Mouse (Mus musculus): ENCODE results near the gene Ncor1. TPM values are rescaled to one million over a fixed set of nuclear protein-coding genes. Genes with fewer than 3 reads are reported as not detected.

Gene Ncor1
- polyA plus RNA-seq, 1 experiment = 327 TPM

GRCm38 (mm10) chr11:62495276-62495801, 37.0 kb upstream of the Ncor1 start:
- no peaks in the 10 kb centered on the region for H3K27me3 ChIP-seq (ENCODE audit: control insufficient read depth, insufficient read depth, low read length, poor library complexity, severe bottlenecking)
- TF ChIP-seq EP300 (IDR thresholded peaks at IDR 0.05; ENCODE audit: insufficient read depth, low read depth, low read length) = no peak
- TF ChIP-seq POLR2A (IDR thresholded peaks at IDR 0.05; ENCODE audit: insufficient read depth, low read length) = no peak
- TF ChIP-seq CTCF (IDR thresholded peaks at IDR 0.05; ENCODE audit: low read depth, low read length) = no peak
- peak overlapping the region; percentile 15 for H3K4me3 ChIP-seq (ENCODE audit: low read depth, low read length)

GRCm38 (mm10) chr11:62494754-62495275, 36.5 kb upstream of the Ncor1 start:
- Histone ChIP-seq H3K27ac (ENCODE audit: insufficient read depth, low read length) (peak overlapping the region; percentile 98), H3K27me3 (ENCODE audit: control insufficient read depth, insufficient read depth, low read length, poor library complexity, severe bottlenecking) (no peaks in the 10 kb centered on the region), H3K4me3 (ENCODE audit: low read depth, low read length) (peak overlapping the region; percentile 23), H3K9me3 (replicated peaks; ENCODE audit: control insufficient read depth, insufficient read depth, low read length, poor library complexity, severe bottlenecking) (no peaks in the 10 kb centered on the region), H3K4me1 (ENCODE audit: control insufficient read depth, insufficient read depth, low read length) (peaks cover 3% of the 10 kb centered on the region), H3K36me3 (ENCODE audit: control insufficient read depth, insufficient read depth, low read length, poor library complexity, severe bottlenecking) (no peaks in the 10 kb centered on the region), H3K9ac (ENCODE audit: low read depth, poor library complexity, severe bottlenecking) (peak overlapping the region; percentile 56)
- no peak for TF ChIP-seq CTCF (IDR thresholded peaks at IDR 0.05; ENCODE audit: low read depth, low read length)
- TF ChIP-seq POLR2A (IDR thresholded peaks at IDR 0.05; ENCODE audit: insufficient read depth, low read length) = peak; percentile 56
- TF ChIP-seq EP300 (IDR thresholded peaks at IDR 0.05; ENCODE audit: insufficient read depth, low read depth, low read length) = peak; percentile 93

More at GRCm38 (mm10) chr11:62495276-62495801, 37.0 kb upstream of the Ncor1 start:
- no peaks in the 10 kb centered on the region for H3K9me3 ChIP-seq (replicated peaks; ENCODE audit: control insufficient read depth, insufficient read depth, low read length, poor library complexity, severe bottlenecking)
- peaks cover 3% of the 10 kb centered on the region for H3K4me1 ChIP-seq (ENCODE audit: control insufficient read depth, insufficient read depth, low read length)
- H3K27ac ChIP-seq (ENCODE audit: insufficient read depth, low read length) = peak overlapping the region; percentile 98
- H3K36me3 ChIP-seq (ENCODE audit: control insufficient read depth, insufficient read depth, low read length, poor library complexity, severe bottlenecking) = no peaks in the 10 kb centered on the region
- H3K9ac ChIP-seq (ENCODE audit: low read depth, poor library complexity, severe bottlenecking) = peak overlapping the region; percentile 56

- Histone ChIP-seq H3K9ac (ENCODE audit: low read depth, poor library complexity, severe bottlenecking) (peak overlapping the region; percentile 50), H3K4me3 (ENCODE audit: low read depth, low read length) (no peak overlapping the region), H3K27ac (ENCODE audit: insufficient read depth, low read length) (peak overlapping the region; percentile 98), H3K27me3 (ENCODE audit: control insufficient read depth, insufficient read depth, low read length, poor library complexity, severe bottlenecking) (no peaks in the 10 kb centered on the region), H3K4me1 (ENCODE audit: control insufficient read depth, insufficient read depth, low read length) (peaks cover 5% of the 10 kb centered on the region), H3K9me3 (replicated peaks; ENCODE audit: control insufficient read depth, insufficient read depth, low read length, poor library complexity, severe bottlenecking) (no peaks in the 10 kb centered on the region), H3K36me3 (ENCODE audit: control insufficient read depth, insufficient read depth, low read length, poor library complexity, severe bottlenecking) (no peaks in the 10 kb centered on the region)
- TF ChIP-seq CTCF (IDR thresholded peaks at IDR 0.05; ENCODE audit: low read depth, low read length) (no peak), EP300 (IDR thresholded peaks at IDR 0.05; ENCODE audit: insufficient read depth, low read depth, low read length) (no peak), POLR2A (IDR thresholded peaks at IDR 0.05; ENCODE audit: insufficient read depth, low read length) (no peak)
Measured at GRCm38 (mm10) chr11:62493701-62494100, 35.4 kb upstream of the Ncor1 start.

- Histone ChIP-seq H3K27ac (ENCODE audit: insufficient read depth, low read length) (peak overlapping the region; percentile 62; the same call in 1 of the 2 replicates), H3K27me3 (ENCODE audit: control insufficient read depth, insufficient read depth, low read length, poor library complexity, severe bottlenecking) (no peaks in the 10 kb centered on the region), H3K9ac (ENCODE audit: low read depth, poor library complexity, severe bottlenecking) (peak overlapping the region; percentile 36; the same call in 1 of the 2 replicates), H3K4me1 (ENCODE audit: control insufficient read depth, insufficient read depth, low read length) (peaks cover 6% of the 10 kb centered on the region), H3K9me3 (replicated peaks; ENCODE audit: control insufficient read depth, insufficient read depth, low read length, poor library complexity, severe bottlenecking) (no peaks in the 10 kb centered on the region), H3K36me3 (ENCODE audit: control insufficient read depth, insufficient read depth, low read length, poor library complexity, severe bottlenecking) (no peaks in the 10 kb centered on the region), H3K4me3 (ENCODE audit: low read depth, low read length) (peak overlapping the region; percentile 29; the same call in 1 of the 2 replicates)
- TF ChIP-seq POLR2A (IDR thresholded peaks at IDR 0.05; ENCODE audit: insufficient read depth, low read length) = no peak
- TF ChIP-seq CTCF (IDR thresholded peaks at IDR 0.05; ENCODE audit: low read depth, low read length) = no peak
- no peak for TF ChIP-seq EP300 (IDR thresholded peaks at IDR 0.05; ENCODE audit: insufficient read depth, low read depth, low read length)
Measured at GRCm38 (mm10) chr11:62487540-62488350, 29.4 kb upstream of the Ncor1 start.

- Histone ChIP-seq H3K36me3 (ENCODE audit: control insufficient read depth, insufficient read depth, low read length, poor library complexity, severe bottlenecking) (no peaks in the 10 kb centered on the region), H3K9me3 (replicated peaks; ENCODE audit: control insufficient read depth, insufficient read depth, low read length, poor library complexity, severe bottlenecking) (no peaks in the 10 kb centered on the region), H3K9ac (ENCODE audit: low read depth, poor library complexity, severe bottlenecking) (no peak overlapping the region), H3K27me3 (ENCODE audit: control insufficient read depth, insufficient read depth, low read length, poor library complexity, severe bottlenecking) (no peaks in the 10 kb centered on the region), H3K27ac (ENCODE audit: insufficient read depth, low read length) (no peak overlapping the region), H3K4me1 (ENCODE audit: control insufficient read depth, insufficient read depth, low read length) (peaks cover 5% of the 10 kb centered on the region), H3K4me3 (ENCODE audit: low read depth, low read length) (no peak overlapping the region)
- TF ChIP-seq CTCF (IDR thresholded peaks at IDR 0.05; ENCODE audit: low read depth, low read length) = no peak
- TF ChIP-seq EP300 (IDR thresholded peaks at IDR 0.05; ENCODE audit: insufficient read depth, low read depth, low read length) = no peak
- no peak for TF ChIP-seq POLR2A (IDR thresholded peaks at IDR 0.05; ENCODE audit: insufficient read depth, low read length)
Measured at GRCm38 (mm10) chr11:62486949-62487348, 28.6 kb upstream of the Ncor1 start.
